Mouse (Mus musculus) left cerebral cortex, postnatal 25 days (tissue): ENCODE results near the gene Grik2. TPM values are rescaled to one million over a fixed set of nuclear protein-coding genes. Genes with fewer than 3 reads are reported as not detected.
"Not testable (repeated sequence)": the region's sequence is repeated elsewhere in the genome, so short reads cannot be mapped to it uniquely, and the experiment has no call there.

ENCODE experiments used
- DNase-seq, 2 experiments: peaks; one replicate each; pipeline ENCODE4 v3.0.0; 2022; ENCODE audit warnings: low spot score in 2 of 2, mixed read lengths in 1 of 2
- intact Hi-C: fragments of 180-260 bp; cut with DNase I; formaldehyde crosslinking; loops from one replicate; pipeline ENCODE4 v1.15.1; 2025
- total RNA-seq, 2 experiments: library from RNA; stranded (reverse); gene quantifications; 2 replicates each; pipeline ENCODE4 v1.2.3; 2021

Grik2 gene
- total RNA-seq, 2 experiments from 2014 or later = 70.5 to 80.2 TPM

DNA sequence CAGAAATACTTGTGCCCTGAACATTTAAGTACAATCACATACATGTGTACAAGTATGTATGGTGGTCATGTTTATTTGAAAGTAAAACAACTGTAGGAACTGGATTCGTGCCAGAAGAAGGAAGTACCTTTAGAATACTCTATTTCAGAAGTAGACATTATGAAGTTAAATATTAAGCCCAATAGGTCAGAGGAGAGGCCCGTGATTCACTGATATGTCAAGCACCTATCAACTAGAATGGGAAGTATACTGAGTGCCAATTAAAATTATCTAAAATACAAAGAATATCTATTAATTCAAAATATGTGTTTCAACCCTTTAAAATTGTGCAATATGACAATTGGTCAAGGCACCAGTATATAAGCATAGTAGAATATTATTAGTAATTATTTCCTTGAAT lies 355.7 kb downstream of the Grik2 start:
- no peak for DNase-seq
- intact Hi-C loops = no loop called here

DNA sequence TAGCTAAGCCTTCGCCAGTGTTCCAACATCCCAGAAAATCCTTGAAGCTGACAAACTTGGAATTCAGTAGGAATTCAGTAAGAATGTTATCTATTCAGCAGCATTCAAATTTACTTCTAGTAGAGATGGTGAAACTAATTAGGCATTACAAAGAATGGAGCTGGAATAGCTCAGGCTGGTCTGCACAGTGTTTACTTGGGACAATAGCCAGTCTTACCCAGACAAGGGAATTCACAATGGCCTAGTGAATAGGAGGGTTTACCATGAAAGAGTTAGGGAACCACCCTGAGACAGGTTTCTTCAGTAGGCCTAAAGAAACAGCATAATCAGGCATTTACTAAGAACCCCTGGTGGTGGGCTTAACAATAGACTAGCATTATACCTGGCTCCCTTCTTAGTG lies 371.4 kb downstream of the Grik2 start:
- intact Hi-C loops, DNase-seq: not testable (repeated sequence)

GRCm38 (mm10) chr10:49382996-49383395 lies 405.6 kb downstream of the Grik2 start:
- intact Hi-C loops = no loop called here
- no peak for DNase-seq

GRCm38 (mm10) chr10:49381852-49382251 lies 406.7 kb downstream of the Grik2 start:
- intact Hi-C loops = no loop called here
- DNase-seq = no peak

- intact Hi-C loops = no loop called here
- DNase-seq = no peak
Observed at GRCm38 (mm10) chr10:49368601-49369000, 420.0 kb downstream of the Grik2 start.

DNA sequence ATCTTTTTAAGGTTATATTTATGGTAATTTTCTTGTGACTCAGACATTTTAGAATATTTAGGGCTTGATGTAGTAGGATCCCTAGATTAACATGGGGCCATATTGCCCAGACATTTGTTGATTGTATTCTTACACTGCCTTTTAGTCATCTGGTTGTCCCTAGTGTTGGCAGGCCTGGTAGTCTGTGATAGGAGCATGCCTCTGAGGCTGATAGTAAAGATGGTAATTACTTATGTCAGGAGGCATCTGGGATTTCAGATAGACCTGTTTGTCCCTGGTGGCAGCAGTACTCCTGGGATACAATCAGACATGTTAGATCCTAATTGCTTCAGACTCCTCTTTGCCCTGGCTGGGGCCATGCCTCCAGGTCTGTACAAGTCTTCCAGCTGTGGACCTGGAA lies 423.3 kb downstream of the Grik2 start:
- DNase-seq = no peak
- intact Hi-C loops = no loop called here

GRCm38 (mm10) chr10:49322413-49322812 lies 466.2 kb downstream of the Grik2 start:
- intact Hi-C loops = no loop called here

GRCm38 (mm10) chr10:49319880-49320279 lies 468.7 kb downstream of the Grik2 start:
- intact Hi-C loops = no loop called here
- DNase-seq = no peak

More at GRCm38 (mm10) chr10:49322413-49322812, 466.2 kb downstream of the Grik2 start:
- DNase-seq = no peak

GRCm38 (mm10) chr10:49256247-49256939 lies 532.2 kb downstream of the Grik2 start:
- intact Hi-C loops = loop anchor here (10.0 kb wide), 1 partner anchor 528 kb away; the partner anchor contains the start of gene Grik2
- DNase-seq = peak; percentile 9 to 41

DNA sequence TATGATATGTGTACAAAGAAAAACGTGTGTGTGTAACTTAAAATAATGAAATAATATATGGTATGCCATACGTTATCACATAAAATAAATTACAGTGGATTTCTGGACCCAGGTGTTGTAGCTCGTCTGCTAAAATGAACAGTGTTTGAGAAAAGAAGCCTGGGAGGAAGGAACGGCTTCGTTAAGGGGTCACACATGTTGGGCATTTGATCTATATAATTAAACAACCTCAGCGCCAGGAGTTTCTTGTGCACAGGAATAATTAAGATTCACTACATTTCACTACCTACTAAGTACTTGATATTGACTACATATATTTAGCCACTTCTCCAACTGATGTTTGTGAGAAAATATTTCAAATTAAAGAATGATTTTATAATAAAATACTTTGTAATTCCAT lies 551.2 kb downstream of the Grik2 start:
- intact Hi-C loops = not testable (repeated sequence)

DNA sequence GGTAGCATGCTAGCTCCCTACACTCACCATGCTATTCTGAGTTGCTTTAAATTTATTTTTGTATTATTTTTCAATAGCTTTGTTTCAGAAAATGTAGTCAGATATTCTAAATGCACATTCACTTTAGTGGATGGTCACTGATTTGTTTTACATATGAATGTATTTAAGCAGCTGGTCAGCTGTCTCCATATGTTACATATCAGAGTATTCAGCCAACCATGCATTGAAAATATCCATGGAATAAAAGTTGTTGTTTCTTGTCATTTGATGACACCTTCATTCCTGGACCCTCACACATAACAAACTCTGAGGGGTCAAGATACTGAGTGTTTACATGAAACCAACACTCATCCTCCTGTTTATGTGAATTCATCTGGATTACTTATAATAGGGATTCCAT lies 551.7 kb downstream of the Grik2 start:
- intact Hi-C loops, DNase-seq: not testable (repeated sequence)

More for the DNA sequence above, 551.2 kb downstream of the Grik2 start:
- DNase-seq = not testable (repeated sequence)

- no peak for DNase-seq
- intact Hi-C loops = no loop called here
Observed at GRCm38 (mm10) chr10:49220096-49220495, 568.5 kb downstream of the Grik2 start.

DNA sequence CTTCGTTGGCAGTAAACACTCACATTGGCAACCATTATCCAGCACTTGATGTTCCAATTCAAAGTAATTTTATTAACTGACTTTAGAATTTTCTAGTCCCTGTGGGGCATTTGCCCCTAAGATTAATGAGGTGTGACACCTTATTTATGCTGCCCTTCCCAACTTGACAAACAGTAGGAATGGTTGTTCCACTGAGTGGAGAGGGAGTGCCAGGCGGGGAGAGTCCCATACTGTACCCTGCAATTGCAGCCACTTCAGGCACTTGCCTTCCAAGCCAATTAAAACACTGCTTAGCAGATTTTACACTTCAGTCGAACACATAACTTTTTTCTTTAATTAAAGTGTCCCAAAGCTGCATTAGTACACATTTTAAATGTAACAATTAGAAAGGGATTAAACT lies 568.9 kb downstream of the Grik2 start:
- intact Hi-C loops = no loop called here
- DNase-seq = no peak

DNA sequence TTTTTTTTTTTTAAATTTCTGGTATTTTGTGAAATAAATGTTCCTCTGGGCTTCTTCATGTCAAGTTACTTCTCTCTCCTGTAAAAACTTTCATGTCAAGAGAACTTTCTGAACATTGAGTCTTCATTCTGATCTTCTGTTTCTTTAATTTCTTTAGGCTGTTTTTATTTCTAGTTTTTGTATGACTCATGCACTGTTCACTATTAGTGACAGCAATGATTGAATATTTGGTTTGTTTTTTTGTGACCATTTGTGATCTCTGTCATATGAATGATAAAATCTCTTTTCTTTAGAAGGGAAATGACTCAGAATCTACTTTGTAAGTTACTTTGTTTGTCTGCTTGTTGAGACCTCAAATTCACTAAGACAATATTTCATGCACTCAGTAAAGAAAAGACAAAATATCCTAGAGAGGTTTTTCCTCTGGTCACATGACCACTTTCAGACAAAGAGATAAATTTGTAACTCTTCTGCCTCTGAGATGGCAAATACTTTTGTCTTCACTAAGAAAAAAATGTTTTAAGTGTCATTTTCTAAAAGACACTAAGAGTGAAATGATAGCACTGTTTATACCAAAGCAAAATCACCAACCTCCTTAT lies 596.7 kb downstream of the Grik2 start:
- DNase-seq = no peak
- intact Hi-C loops = no loop called here

DNA sequence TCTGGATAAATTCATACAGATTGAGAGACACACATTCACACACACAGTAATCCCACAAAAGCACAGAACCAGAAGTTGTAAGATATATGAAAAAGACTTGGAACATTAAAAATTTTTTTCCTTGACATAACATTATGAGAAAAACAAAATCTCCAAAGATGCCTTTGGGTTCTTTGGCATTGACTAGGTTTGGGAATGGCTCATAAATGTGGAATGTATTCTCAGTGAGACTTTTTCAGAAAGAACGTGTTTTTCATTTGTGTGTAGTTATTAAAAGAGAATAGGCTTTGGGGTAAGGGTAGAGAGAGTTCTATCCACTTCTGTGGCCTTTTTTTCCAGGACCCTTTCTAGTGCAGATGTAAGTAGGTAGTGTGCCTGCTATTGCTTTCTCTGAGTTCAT lies 597.3 kb downstream of the Grik2 start:
- intact Hi-C loops = no loop called here
- DNase-seq = no peak

DNA sequence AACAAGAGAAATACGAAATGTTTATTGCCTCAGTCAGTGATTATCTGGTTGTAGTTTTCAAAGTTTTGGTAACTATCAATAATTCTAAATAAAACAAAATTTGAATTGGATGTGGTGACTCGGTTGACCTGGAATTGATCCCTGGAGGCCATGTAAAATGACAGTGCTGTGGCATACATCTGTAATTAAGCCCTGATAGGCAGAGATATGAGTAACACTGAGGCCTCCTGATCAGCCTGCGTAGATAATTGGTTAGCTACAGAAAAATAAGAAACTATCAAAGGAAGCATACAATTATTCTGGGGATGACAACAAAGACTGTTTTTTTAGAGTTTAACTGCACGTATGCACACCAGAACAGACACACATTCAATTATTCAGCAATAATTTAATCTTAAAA lies 634.4 kb downstream of the Grik2 start:
- no peak for DNase-seq
- intact Hi-C loops = no loop called here

DNA sequence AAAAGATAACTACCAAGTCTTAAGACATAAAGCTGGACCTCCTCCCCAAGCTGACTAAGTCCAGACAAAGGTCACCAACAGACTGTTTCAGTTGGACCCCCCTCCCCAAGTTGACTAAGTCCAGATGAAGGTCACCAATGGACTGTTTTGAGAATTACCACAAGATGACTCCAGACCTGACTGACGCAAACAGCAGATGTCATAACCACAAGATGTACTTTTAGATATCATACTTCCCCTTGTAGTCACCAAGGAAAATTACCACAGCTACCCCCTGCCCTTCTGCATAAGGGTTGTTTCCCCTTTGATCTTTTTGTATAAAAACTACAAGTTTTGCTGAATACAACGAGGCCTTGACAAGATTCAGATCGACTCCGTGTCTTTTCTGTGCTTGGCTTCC lies 637.1 kb downstream of the Grik2 start:
- intact Hi-C loops, DNase-seq: not testable (repeated sequence)

DNA sequence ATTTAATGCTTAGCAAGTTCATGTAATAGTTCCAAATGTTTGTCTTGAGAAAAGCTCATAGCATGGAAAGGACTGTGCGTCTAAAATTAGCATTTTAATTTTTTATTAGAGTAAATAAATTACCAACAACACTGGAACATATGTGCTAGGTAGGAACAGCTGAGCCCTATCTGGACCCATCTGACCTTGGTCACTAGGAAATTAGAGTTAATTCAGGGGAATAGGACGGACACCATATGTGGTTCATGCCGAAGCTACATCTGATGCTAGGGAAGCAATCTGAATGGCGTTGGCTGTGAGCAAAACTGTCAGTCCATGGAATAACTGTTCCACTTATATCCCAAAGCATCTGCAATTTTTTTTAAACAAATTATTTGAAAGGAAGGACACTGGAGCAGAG lies 638.9 kb downstream of the Grik2 start:
- intact Hi-C loops = no loop called here
- DNase-seq = no peak

- DNase-seq = peak in 1 of 2 experiments; percentile 26
- intact Hi-C loops = no loop called here
Observed at GRCm38 (mm10) chr10:49142658-49143057, 645.9 kb downstream of the Grik2 start.

- no peak for DNase-seq
- intact Hi-C loops = no loop called here
Observed at GRCm38 (mm10) chr10:49136816-49137215, 651.8 kb downstream of the Grik2 start.

GRCm38 (mm10) chr10:49131311-49131710 lies 657.3 kb downstream of the Grik2 start:
- intact Hi-C loops = no loop called here
- peak in 1 of 2 experiments; percentile 7 for DNase-seq
